Mouse (Mus musculus): ENCODE data around the gene Wwtr1.

The Wwtr1 gene

GRCm38 (mm10) chr3:57558761-57559160, 16.9 kb downstream of the Wwtr1 start:
- DNase-seq (ENCODE audit: low read depth), result no peak

- DNase-seq (ENCODE audit: low read depth), result no peak
Measured at GRCm38 (mm10) chr3:57557408-57557807, 18.3 kb downstream of the Wwtr1 start.

- DNase-seq (ENCODE audit: low read depth), result no peak
Measured at GRCm38 (mm10) chr3:57555560-57555959, 20.1 kb downstream of the Wwtr1 start.

- DNase-seq (ENCODE audit: low read depth), result no peak
Measured at GRCm38 (mm10) chr3:57554890-57555239, 20.8 kb downstream of the Wwtr1 start.

GRCm38 (mm10) chr3:57554124-57554889, 21.4 kb downstream of the Wwtr1 start:
- DNase-seq (ENCODE audit: low read depth), result no peak

GRCm38 (mm10) chr3:57553108-57553507, 22.6 kb downstream of the Wwtr1 start:
- DNase-seq (ENCODE audit: low read depth), result no peak

GRCm38 (mm10) chr3:57551210-57551609, 24.5 kb downstream of the Wwtr1 start:
- DNase-seq (ENCODE audit: low read depth), result no peak

GRCm38 (mm10) chr3:57550468-57551185, 25.1 kb downstream of the Wwtr1 start:
- no peak for DNase-seq (ENCODE audit: low read depth)

GRCm38 (mm10) chr3:57544154-57544553, 31.6 kb downstream of the Wwtr1 start:
- no peak for DNase-seq (ENCODE audit: low read depth)

GRCm38 (mm10) chr3:57542848-57543380, 32.8 kb downstream of the Wwtr1 start:
- DNase-seq (ENCODE audit: low read depth), result no peak

- no peak for DNase-seq (ENCODE audit: low read depth)
Measured at GRCm38 (mm10) chr3:57541205-57541604, 34.5 kb downstream of the Wwtr1 start.

GRCm38 (mm10) chr3:57540474-57540873, 35.2 kb downstream of the Wwtr1 start:
- DNase-seq (ENCODE audit: low read depth), result no peak

GRCm38 (mm10) chr3:57535483-57536185, 40.1 kb downstream of the Wwtr1 start:
- DNase-seq (ENCODE audit: low read depth), result no peak

GRCm38 (mm10) chr3:57534450-57534849, 41.3 kb downstream of the Wwtr1 start:
- no peak for DNase-seq (ENCODE audit: low read depth)

- DNase-seq (ENCODE audit: low read depth), result no peak
Measured at GRCm38 (mm10) chr3:57533876-57534275, 41.8 kb downstream of the Wwtr1 start.

GRCm38 (mm10) chr3:57532991-57533725, 42.6 kb downstream of the Wwtr1 start:
- no peak for DNase-seq (ENCODE audit: low read depth)

GRCm38 (mm10) chr3:57530836-57531235, 44.9 kb downstream of the Wwtr1 start:
- DNase-seq (ENCODE audit: low read depth), result peak; percentile 78

- no peak for DNase-seq (ENCODE audit: low read depth)
Measured at GRCm38 (mm10) chr3:57530221-57530620, 45.5 kb downstream of the Wwtr1 start.

- DNase-seq (ENCODE audit: low read depth), result no peak
Measured at GRCm38 (mm10) chr3:57527154-57527553, 48.6 kb downstream of the Wwtr1 start.

- DNase-seq (ENCODE audit: low read depth), result no peak
Measured at GRCm38 (mm10) chr3:57523093-57523492, 52.6 kb downstream of the Wwtr1 start.

GRCm38 (mm10) chr3:57521876-57522275, 53.8 kb downstream of the Wwtr1 start:
- DNase-seq (ENCODE audit: low read depth), result no peak

- no peak for DNase-seq (ENCODE audit: low read depth)
Measured at GRCm38 (mm10) chr3:57519995-57520394, 55.7 kb downstream of the Wwtr1 start.
